Mouse (Mus musculus) lung, postnatal 0 days (tissue): Measurements from ENCODE around the gene Ttll11.

ENCODE experiments used
- CTCF ChIP-seq: IDR thresholded peaks from 2 replicates; pipeline ENCODE4 v1.5.1; 2016; ENCODE audit warnings: antibody characterized with exemption, mild to moderate bottlenecking
- EP300 ChIP-seq: IDR thresholded peaks from 2 replicates; pipeline ENCODE4 v1.6.1; 2016; ENCODE audit warnings: antibody characterized with exemption, mild to moderate bottlenecking, control low read depth

DNA sequence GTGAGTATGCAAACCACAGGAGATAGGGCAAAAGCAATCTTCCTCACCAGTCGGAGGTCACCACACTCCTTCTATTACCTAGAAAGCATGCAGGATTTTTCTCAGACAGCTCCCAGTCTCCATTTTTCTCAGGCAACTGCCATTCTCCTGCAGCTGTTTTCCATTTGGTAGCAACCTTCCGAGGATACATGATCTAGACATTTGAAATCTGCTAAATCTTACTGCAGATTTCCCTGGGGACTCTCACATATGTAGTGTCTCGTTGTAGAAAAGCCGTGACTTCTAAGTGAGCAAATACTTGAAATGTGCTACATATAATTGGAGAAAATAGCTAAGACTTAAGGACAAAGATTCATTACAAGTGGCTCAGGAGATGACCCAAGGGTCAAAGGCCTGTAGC, 151.8 kb downstream of the Ttll11 start:
- no peak for TF ChIP-seq CTCF
- TF ChIP-seq EP300 = no peak
